Mouse (Mus musculus) naive thymus-derived CD4-positive, alpha-beta T cell, adult 2 months (primary cell): ENCODE data around the gene Fam107b.

Experiments
- DNase-seq: peaks from one replicate; pipeline ENCODE4 v3.0.0-alpha.2; 2011; ENCODE audit warnings: low read depth

Gene Fam107b

DNA sequence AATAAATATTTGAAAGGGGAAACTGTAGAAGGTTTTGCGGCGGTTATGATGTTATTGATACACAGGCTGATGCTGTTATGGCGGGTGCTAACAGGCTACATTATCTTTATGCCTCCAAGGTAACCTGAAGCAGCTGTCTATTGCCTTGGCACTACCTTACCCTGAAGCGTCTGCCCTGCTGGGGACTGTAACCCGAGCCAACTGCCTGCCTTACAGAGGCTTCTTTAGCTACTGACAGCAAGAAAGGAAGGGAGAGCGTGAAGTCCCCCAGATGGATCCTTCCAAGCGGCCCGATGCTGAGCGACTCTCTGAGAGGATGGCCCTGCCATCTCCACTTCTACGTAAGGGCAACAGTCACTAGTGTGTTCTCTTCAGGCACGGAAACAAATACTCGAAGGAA lies at the start of gene Fam107b:
TSS of gene Fam107b (plus strand) at position 303 of the 400 bp plus-strand sequence.
- no peak for DNase-seq

DNA sequence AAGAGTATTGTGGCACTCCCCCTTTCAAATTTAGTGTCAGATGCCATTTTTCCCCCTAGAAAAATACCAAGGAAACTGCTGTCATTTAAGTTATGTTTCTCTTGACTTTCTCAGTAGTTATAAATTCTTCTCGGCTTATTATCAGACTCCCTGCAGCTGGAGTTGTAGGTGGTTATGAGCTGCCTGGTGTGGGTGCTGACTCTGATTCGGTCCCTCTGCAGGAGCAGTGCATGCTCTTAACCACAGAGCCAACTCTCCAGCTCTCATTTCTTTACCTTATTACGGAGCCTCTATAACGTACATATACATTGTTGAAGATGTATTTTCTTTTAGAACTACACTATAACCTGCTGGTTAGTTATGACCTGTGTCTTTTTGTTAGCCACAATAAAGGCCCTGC lies 47.7 kb upstream of the Fam107b start:
- DNase-seq = no peak

DNA sequence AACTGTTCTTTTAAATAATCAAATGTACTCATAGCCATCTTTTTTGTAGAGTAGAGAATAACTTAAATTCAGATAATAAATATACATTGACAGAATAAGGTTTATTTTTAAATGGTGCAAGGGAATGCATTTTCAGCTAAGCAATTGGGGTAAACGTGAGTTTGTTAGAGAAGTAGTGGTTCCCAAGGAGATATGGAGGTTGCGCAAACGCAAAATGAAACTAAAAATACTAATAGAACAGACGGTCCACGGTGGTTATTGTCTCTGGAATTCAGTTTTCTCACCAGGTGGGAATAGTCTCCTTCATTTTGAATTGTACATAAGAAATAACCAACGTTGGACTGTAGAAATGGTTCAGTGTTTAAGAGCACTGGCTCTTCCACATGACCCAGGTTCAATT lies 44.0 kb upstream of the Fam107b start:
- no peak for DNase-seq

DNA sequence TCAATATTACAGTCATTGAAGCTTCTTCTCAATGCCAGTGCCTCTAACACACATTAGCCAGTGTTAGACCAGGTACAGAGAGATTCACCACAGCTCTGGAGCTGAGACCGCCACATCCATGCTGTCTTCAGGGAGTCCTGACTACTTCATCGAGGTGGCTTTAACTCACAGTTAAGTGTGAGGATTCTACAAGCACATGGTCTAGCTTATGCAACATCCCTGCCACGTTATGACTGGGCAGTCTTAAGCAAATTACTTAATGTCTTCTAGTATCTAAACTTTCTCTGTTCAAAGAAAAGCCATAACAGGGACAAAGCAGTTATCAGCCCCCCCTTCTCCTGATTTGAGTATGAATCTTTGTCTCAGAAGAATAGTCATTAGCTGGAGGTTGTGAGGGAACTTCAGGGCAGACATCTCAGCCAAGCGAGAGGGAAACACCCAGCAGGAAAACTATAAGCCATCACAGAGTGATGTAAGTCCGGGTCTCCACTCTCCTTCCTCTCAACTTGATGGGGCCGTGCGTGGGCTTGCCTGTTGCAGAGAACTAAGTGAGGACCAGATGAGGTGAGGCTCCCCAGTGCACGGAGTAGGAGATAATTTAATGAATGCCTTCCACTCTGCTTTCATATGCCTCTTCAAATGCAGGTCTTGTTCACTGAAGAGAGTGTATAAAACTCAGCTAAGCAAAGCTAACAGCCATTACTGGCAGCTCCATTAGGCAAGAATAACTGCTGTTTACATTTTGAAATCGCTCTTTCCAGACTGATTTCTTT lies 28.8 kb upstream of the Fam107b start:
- DNase-seq = no peak

DNA sequence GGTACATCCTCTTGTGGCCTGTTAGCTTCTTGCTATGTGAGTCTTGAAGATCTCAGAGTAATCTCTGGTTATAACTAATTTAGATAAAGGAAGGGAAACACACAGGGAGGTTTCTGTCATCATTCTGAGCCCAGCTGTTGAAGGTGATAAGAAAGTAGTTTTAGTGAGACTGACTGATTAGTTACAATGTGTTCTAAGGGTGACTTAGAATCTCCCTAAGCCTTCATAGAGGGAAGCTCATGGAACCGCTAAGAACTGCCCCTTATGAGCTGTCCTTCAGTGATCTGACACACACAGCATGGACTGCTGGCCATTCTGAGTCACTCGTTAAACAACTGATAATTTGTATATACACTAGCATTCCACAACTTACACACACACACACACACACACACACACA lies 24.2 kb upstream of the Fam107b start:
- DNase-seq = no peak

DNA sequence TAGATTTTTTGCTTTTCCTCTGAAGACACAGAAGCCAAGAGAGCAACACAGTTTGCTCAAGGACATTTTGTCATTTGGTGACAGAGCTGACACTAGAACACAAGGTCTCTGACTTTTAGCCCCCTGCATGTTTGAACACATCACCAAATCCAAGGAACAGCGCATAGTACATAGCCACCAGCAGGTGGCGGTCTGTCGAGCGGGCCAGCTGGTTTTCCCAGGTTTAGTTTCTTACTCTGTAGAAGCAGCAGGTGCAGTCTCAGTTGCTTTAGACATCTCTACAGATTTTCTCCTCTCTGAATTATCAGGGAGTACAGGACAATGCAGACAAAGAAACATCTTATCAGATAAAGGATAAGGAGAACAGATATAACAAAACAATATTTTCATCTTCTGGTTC lies 23.7 kb upstream of the Fam107b start:
- peak; percentile 84 for DNase-seq

DNA sequence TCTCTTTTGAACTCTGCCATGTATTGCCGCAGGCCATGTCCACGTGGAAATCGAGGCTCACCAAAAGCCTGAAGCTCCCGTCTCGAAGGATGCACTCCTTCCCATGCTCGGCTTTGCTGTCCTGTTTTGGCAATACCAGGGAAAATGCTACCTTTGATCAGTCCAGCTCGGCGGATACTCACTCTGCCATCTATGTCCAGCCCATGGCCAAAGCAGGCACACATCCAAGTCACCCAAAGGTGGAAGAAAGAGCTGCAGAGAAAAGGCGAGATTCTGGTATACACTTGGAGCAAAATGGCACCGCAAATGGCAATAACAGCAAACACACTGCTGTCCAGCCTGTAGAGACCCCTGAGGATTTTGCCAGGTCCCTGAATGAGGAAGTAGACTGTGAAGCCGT lies 318 bp downstream of the Fam107b start:
- DNase-seq = no peak

DNA sequence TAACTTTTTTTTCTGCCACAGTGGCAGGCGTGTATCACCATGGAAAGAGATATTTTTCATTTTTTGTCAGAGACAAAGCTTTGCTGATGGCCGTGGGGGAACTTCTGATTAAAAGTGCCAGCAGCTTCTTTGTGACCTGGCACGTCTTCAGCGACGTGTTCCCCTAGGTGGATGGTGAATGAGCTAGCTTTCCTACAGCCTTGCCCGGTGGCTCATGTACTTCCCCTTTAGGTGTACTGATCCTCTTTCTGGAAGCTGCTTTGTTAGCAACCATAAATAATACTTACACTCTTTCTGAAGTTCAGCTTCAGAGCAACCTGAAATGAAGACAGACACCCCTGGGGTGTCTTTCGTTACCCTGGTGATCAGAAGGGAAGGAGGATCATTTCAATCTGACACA lies 3.6 kb downstream of the Fam107b start:
- no peak for DNase-seq

DNA sequence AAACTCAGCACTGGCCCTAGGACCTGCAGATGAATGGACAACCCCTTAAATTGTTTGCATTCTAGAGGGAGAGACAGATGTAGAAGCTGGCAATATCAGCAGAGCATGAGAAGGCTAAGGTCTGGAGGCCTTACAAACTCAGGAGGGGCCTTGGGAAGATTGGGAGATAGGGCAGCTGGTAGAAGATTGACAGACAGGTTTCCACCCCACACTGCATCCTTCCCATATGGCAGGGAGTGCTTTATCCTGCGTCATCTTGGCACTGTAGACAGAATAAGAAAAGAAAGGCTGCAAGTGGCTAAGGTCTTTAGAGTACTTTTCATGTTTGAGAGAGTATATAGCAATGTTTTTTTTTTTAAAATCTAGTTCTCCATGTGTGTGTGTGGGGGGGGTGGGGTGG lies 4.9 kb downstream of the Fam107b start:
- no peak for DNase-seq

DNA sequence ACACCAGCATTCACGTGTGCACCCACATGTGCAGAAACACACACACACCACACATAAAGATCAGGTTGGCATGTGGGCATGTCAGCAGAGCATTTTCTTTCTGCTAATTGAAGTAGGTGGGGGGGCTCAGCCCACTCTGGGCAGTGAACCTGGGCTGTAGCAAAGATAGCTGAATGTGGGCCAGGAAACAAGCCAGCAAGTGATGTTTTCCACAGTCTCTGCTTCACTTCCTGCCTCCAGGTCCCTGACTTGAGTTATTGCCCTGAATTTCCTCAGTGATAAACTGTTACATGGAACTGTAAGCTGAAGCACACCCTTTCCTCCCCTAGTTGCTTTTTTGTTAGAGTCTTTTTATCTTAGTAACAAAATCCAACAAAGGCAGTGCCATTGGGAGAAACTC lies 6.1 kb downstream of the Fam107b start:
- no peak for DNase-seq

DNA sequence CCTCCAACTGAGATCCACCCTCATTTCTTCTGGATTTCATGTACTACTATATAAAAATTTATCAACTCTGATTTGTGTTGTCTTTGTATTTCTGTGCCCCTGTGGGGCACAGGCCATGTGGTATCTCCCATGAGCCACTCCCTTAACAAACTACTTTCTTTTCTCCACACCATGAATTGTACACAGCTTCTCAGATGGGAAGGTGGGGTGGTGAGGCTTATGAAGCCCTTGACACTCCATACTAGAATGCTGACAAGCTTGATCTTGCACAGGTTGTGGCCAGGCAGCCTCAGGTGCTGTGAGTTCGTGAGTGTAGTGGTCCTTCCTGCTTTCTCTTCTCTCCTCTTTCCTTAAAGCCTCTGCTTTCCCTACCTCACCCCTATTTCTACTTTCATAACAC lies 6.9 kb downstream of the Fam107b start:
- no peak for DNase-seq

DNA sequence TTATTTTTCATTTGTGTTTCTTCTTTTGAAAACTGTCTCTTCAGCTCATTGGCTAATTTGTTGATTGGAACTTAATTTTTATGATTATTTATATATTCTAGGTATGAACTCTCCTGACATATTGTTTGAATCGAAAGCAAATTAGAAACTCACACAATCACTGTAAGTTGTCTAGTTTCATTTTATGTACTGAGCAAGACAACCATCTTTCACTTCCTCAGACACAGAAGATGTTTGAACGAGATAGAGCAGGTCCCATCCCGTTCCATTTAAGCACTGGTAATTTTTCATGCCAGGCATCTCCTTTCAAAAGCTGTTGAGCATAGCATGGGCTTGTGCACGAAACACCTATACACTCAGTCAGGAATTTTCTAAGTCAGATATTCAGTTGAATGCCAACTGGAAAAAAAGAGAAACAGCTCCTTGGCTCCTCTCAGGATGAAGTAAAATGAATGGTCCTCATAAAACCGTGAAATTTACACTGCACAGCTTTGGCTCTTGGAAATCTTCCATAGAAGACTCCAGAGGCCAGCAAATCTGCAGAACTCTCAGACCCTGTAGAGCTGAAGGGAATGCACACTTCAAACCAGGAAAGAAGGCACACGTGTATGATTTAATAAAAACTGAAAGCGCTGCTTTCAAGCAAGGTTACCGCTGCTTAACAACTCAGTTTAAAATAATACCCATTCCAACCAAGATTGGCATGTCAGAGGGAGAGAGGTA lies 8.1 kb downstream of the Fam107b start:
- DNase-seq = no peak

DNA sequence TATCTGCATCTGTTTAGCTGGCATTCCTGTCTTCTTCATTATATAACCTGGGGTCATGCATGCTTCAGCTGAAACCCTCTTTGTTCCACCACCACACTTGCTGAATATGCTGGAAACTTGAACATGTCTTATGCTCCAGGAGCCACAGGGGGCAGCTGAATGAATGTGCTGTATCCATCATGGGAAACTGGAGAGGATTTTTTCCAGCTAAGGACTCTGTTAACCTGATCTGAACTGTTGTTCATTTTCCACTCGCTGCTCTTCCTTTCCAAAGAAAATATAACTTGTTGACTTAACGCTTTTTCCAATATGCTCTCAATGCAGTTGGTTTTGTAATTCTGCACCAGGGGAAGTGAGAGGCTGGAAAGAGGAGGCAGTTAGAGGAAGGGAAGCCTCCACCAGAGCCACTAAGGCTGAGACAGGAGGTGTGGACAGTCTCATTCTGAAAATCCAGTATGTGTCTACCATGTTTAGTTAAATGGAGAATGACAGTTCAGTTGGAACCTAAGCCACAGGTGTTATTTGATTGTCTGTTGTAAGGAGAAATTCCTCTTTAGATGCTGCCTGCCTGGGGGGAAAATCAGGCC lies 9.1 kb downstream of the Fam107b start:
- DNase-seq = no peak

DNA sequence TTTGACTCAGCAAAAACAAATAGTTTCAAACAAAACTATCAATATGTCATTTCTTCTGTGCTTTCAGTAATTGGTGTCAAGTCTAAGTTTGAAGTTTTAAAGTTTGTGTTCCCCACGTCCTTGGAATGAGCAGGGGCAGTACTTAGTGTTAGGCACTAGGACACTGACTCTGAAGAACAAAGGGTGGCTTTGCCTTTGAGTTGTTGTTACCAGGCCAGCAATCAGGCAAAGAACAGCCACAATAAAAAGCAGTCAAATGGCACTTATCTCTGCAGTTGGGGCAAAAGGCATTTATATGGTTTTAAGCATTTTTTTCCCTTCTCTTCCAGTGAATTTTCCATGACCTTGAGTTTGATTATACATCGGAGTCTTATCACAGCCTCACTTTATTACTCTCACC lies 12.5 kb downstream of the Fam107b start:
- no peak for DNase-seq

DNA sequence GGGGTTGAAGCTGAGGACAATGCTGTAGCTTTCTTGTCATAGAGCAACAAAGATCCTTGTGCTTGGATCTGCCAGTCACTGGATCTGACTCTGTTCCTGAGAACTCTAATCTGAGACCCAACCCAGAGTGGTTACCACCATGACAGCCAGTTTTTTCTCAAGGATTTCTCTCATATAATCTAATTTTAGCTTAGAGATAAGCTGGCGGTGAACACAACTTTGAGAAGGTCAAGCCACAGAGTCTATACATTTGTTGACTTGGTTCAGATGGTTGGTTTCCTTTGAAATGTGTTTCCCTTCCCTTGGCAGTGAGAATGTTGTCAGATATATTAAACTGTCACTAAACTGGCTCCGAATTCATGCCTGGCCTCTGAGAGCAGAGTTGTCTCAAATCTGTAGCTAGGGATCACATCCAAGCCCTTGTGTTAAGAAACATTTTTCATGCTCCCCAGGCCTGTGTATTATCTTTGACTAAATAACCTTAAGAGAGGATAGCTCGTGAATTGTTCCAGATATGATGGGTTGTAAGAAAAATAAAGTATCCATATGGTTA lies 15.0 kb downstream of the Fam107b start:
- no peak for DNase-seq

DNA sequence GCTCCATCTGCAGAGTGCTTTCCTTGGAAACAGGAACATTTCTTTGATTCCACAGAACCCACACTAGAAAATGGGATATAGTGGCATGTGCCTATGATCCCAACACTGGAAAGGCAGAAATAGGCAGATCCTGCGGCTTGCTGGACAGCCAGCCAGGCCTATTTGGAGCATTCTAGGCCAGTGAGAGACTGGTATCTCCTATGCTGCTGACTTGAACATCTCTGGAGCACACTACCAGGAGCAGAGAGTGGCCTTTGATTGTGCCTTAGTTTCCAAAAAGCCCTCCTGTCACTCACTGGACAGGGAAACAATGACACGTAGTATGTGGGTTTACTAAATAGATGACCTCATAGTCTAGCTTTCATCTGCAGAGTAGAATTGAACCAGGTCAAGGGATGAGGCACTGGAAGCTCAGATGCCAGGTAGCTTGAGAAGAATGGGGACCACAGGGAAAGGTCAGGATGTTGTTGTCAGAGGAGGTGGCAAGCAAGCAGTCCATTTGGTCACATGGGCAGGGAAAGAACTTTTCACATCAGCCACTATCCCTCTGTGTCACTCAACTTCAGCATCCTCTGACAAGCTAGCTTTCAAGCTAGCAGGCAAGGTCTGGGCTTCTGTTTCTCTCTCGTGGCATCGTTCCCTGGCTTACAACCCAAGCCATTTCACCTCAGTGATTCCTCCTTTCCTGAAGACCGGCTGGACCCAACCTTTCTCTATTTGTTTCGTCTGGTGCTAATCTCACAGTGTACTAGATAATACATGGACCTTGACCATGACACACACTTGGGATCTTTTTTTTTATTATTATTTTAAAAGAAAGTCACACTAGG lies 20.0 kb downstream of the Fam107b start:
- DNase-seq = no peak

DNA sequence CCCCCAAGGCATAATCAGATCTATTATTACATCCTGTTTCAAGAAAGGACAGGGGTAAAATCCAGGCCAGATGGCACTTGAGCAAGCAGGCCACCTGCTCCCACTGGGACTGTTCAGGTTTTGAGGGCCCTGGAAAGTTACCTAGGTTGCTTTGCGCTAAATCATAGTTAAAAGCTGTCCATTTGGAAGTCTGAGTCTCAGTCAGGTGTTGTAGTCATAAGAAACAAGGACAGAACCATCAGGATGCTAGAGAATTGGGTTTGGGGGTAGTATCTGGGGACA lies 20.6 kb downstream of the Fam107b start:
- no peak for DNase-seq

DNA sequence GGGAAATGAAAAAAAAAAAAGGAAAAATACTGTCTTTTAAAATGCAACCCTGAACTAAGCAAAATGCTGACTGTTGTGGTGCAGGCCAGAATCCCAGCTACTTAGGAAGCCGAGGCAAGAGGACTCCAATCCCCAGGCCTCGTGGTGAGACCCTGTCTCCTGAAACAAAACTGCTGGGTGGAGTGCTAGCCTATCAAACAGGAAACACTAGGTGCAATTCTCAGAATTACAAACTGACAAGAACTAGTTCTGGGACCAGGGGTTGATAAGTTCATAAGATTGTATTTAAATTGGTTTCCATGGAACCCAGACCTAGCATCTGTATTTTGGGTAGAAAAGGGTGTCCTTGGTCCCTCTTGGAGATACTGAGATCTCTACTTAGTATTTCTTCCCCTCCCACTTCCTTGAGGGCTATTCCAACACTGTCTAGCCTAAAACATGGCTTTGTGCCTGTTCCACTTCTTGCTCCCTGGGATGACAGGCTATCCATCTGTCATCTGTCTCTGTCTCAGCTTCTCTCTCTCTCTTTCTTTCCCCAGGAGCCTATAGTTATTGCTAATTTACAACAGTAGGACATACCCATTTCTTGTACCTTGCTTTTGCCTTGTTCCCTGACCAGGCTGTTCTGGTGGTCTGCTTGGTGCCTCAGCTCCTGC lies 24.5 kb downstream of the Fam107b start:
- no peak for DNase-seq

DNA sequence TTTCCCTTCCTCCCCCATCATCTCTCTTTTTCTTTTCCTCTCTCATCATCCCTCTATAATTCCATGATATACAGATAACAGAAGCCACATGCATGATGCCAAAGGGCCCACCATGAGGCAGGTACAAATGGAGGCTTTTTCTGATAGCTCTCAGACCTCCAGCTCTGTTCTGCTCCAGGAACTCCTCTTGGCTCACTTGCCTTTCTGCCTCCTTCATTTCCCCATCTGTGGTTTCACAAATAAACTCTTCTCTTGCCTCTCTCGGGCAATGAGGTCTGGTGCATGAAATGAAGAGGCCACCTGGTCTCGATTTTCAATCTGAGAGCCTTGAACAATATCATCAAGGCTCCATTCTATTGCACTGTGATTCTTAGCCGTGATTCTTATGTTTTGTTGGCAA lies 30.1 kb downstream of the Fam107b start:
- DNase-seq = no peak

DNA sequence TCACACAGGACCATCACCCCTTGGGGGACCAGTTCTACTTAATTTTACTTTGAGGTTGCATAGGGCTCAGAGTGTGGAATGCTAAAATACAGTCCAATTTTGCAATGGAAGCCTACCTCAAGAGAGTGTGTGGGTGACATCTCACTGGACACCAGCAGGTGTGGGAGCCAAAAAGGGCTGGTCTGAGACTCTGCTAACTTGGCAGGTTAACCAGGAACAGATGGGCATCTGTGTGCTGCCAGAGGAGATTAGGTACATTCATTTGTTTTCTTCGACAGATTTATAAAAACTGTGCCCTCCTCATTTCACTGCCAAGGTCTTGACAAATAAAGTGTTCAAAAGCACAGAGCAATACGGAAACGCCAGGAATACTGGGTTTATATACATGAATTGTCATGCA lies 32.3 kb downstream of the Fam107b start:
- no peak for DNase-seq

DNA sequence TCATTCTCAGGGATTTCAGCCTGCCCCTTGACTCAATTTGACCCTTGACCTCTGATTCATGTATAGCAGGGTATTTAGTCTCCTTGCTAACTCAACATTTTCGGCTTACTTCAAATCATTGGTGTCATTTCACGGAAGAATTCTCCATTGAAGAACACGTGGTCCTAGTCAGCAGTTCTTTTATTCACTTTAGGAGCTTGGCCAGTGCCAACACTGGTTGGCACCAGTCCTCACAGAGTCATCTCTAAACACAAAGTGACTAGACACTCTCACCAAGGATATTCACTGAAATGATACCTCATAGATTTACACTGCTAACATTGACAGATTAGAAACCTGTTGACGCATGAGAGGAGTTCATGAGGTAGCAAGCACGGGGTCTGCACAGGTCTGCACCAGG lies 32.9 kb downstream of the Fam107b start:
- DNase-seq = no peak
